Mouse (Mus musculus): Measurements from ENCODE around the gene Mup7. TPM values are rescaled to one million over a fixed set of nuclear protein-coding genes. Genes with fewer than 3 reads are reported as not detected.
"Not testable (repeated sequence)": the region's sequence is repeated elsewhere in the genome, so short reads cannot be mapped to it uniquely, and the experiment has no call there.

Mup7 gene
- polyA plus RNA-seq (2014; fragmentation: Nextera tagmentation; extraction: Ambion mirVana): not detected in 2 replicates

DNA sequence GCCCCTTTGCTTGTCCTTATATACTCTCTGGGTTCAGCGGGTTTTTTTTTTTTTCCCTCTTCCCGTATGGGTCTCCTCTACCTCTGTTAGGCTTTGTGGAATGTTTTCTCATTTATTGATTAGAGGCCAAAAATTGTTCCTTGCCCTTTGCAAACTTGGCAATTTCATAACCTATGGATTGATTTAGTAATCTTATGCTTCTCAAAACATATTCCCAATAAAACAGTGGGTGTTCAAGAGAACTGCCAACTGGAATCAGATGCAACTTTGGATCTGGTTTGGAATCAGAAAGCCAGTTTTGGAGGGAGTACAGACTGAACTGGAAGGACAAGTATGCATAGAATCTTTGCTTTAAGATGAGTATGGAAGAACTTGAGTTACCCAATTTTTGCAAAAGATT, at the start of gene Mup7:
Gene Mup7 (minus strand): TSS at position 101 of the 400 bp plus-strand sequence.
- not testable (repeated sequence) for H3K4me2 ChIP-seq (ENCODE audit: low read depth, low read length); H3K4me1 ChIP-seq (ENCODE audit: control insufficient read depth, insufficient read depth, low read length); H3K4me3 ChIP-seq (ENCODE audit: low read depth, low read length); H3K9me3 ChIP-seq (replicated peaks; ENCODE audit: control insufficient read depth, low read length); H3K36me3 ChIP-seq (replicated peaks; ENCODE audit: control insufficient read depth, insufficient read depth, low read depth, low read length); H3K27ac ChIP-seq (replicated peaks; ENCODE audit: low read depth, low read length); H3K27me3 ChIP-seq (ENCODE audit: control insufficient read depth, insufficient read depth, low read length); DNase-seq (ENCODE audit: low spot score); ATAC-seq (replicated peaks; ENCODE audit: insufficient number of reproducible peaks, low FRiP score, low TSS enrichment, low read depth); H3K9ac ChIP-seq (replicated peaks; ENCODE audit: low read length)
- WGBS: 83% methylated on average over 2 of the region's 2 CpGs

GRCm38 (mm10) chr4:60079865-60080264, 9.6 kb upstream of the Mup7 start:
- H3K9ac ChIP-seq (replicated peaks; ENCODE audit: low read length); H3K27me3 ChIP-seq (ENCODE audit: control insufficient read depth, insufficient read depth, low read length); DNase-seq (ENCODE audit: low spot score); H3K4me3 ChIP-seq (ENCODE audit: low read depth, low read length); H3K4me2 ChIP-seq (ENCODE audit: low read depth, low read length); H3K27ac ChIP-seq (replicated peaks; ENCODE audit: low read depth, low read length); H3K4me1 ChIP-seq (ENCODE audit: control insufficient read depth, insufficient read depth, low read length); ATAC-seq (replicated peaks; ENCODE audit: insufficient number of reproducible peaks, low FRiP score, low TSS enrichment, low read depth); H3K36me3 ChIP-seq (replicated peaks; ENCODE audit: control insufficient read depth, insufficient read depth, low read depth, low read length); H3K9me3 ChIP-seq (replicated peaks; ENCODE audit: control insufficient read depth, low read length): not testable (repeated sequence)
- WGBS: 69% methylated on average over 3 of the region's 3 CpGs

GRCm38 (mm10) chr4:60029334-60030111, 40.8 kb downstream of the Mup7 start:
- H3K9ac ChIP-seq (replicated peaks; ENCODE audit: low read length); H3K36me3 ChIP-seq (replicated peaks; ENCODE audit: control insufficient read depth, insufficient read depth, low read depth, low read length); H3K9me3 ChIP-seq (replicated peaks; ENCODE audit: control insufficient read depth, low read length); DNase-seq (ENCODE audit: low spot score); ATAC-seq (replicated peaks; ENCODE audit: insufficient number of reproducible peaks, low FRiP score, low TSS enrichment, low read depth); H3K4me2 ChIP-seq (ENCODE audit: low read depth, low read length); H3K4me3 ChIP-seq (ENCODE audit: low read depth, low read length); H3K4me1 ChIP-seq (ENCODE audit: control insufficient read depth, insufficient read depth, low read length); H3K27me3 ChIP-seq (ENCODE audit: control insufficient read depth, insufficient read depth, low read length); H3K27ac ChIP-seq (replicated peaks; ENCODE audit: low read depth, low read length): not testable (repeated sequence)
- 81% methylated on average over 12 of the region's 13 CpGs for WGBS

DNA sequence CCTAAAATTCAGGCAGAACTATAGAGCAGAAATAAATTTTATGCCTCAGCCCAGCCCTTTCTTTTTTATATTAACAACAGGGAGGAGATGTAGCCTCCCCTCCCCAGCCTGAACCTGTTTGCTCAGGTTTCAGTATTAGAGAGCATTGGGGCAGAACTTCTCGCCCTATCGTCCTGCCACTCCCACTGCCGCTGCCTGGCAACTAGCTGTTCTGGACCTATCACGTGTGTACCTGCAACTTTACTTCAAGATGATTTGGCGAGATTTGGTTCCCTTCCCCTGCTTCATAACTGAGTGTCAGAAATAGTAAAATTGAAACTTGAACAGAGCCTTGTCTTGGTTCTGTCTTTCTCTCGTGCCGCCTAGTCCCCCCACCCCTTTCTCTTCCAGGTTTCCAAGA, 50.1 kb downstream of the Mup7 start:
- not testable (repeated sequence) for H3K9ac ChIP-seq (replicated peaks; ENCODE audit: low read length); H3K4me2 ChIP-seq (ENCODE audit: low read depth, low read length); H3K36me3 ChIP-seq (replicated peaks; ENCODE audit: control insufficient read depth, insufficient read depth, low read depth, low read length); H3K4me1 ChIP-seq (ENCODE audit: control insufficient read depth, insufficient read depth, low read length); H3K27ac ChIP-seq (replicated peaks; ENCODE audit: low read depth, low read length); H3K4me3 ChIP-seq (ENCODE audit: low read depth, low read length); H3K27me3 ChIP-seq (ENCODE audit: control insufficient read depth, insufficient read depth, low read length); DNase-seq (ENCODE audit: low spot score); ATAC-seq (replicated peaks; ENCODE audit: insufficient number of reproducible peaks, low FRiP score, low TSS enrichment, low read depth); H3K9me3 ChIP-seq (replicated peaks; ENCODE audit: control insufficient read depth, low read length)
- 90% methylated on average over 7 of the region's 7 CpGs for WGBS

Other genes with a start within 250 kb of the Mup7 start
- not detected in 2 replicates for gene Slc46a2, start 155.4 kb downstream of the Mup7 start, polyA plus RNA-seq (2014; fragmentation: Nextera tagmentation; extraction: Ambion mirVana)
- gene Mup4, start 109.8 kb downstream of the Mup7 start, polyA plus RNA-seq (2014; fragmentation: Nextera tagmentation; extraction: Ambion mirVana): not detected in 2 replicates
- not detected in 2 replicates for gene Mup6, start 106.2 kb downstream of the Mup7 start, polyA plus RNA-seq (2014; fragmentation: Nextera tagmentation; extraction: Ambion mirVana)
- gene Mup2, start 83.8 kb upstream of the Mup7 start, polyA plus RNA-seq (2014; fragmentation: Nextera tagmentation; extraction: Ambion mirVana): not detected in 2 replicates
- gene Mup8, start 152.1 kb upstream of the Mup7 start, polyA plus RNA-seq (2014; fragmentation: Nextera tagmentation; extraction: Ambion mirVana): not detected in 2 replicates